Mouse (Mus musculus) thymus, adult 2 months (tissue): Measurements from ENCODE around the gene Add3.

ENCODE experiments used
- CTCF ChIP-seq: fragments of 200-500 bp; IDR thresholded peaks from 2 replicates; pipeline ENCODE4 v1.5.1; 2012; ENCODE audit warnings: mild to moderate bottlenecking, control low read depth, low read length, moderate library complexity, borderline replicate concordance; ENCODE audit not compliant: control insufficient read depth, poor library complexity, insufficient read depth; ENCODE audit errors: extremely low read depth
- POLR2A ChIP-seq: fragments of 200-500 bp; IDR thresholded peaks from 2 replicates; pipeline ENCODE4 v1.6.1; 2012; ENCODE audit warnings: mild to moderate bottlenecking, low read length, control low read depth, moderate library complexity; ENCODE audit not compliant: control insufficient read depth, poor library complexity, insufficient read depth; ENCODE audit errors: extremely low read depth

- no peak for TF ChIP-seq CTCF
- no peak for TF ChIP-seq POLR2A
Observed at GRCm38 (mm10) chr19:53119255-53119795, 20.9 kb upstream of the Add3 start.
